Mouse (Mus musculus) midbrain, embryonic 13.5 days (tissue): Measurements from ENCODE around the gene Borcs7. TPM values are rescaled to one million over a fixed set of nuclear protein-coding genes. Genes with fewer than 3 reads are reported as not detected.
A peak's percentile ranks its signal among the peaks of the same experiment; 100 is the strongest.

ENCODE experiments used
- ATAC-seq: fragments of 200-750 bp; cut with Nextera tagmentation; 2 replicates; pipeline ENCODE4 v1.8.0; 2017; ENCODE audit warnings: mild to moderate bottlenecking, moderate TSS enrichment, moderate library complexity
- H3K27ac ChIP-seq: fragments of 300-500 bp; sonication (generic); 2 replicates; pipeline ENCODE4 v1.5.1; 2015; ENCODE audit warnings: inconsistent platforms, mild to moderate bottlenecking, moderate library complexity
- H3K27me3 ChIP-seq: fragments of 300-500 bp; sonication (generic); 2 replicates; pipeline ENCODE4 v1.6.1; 2015; ENCODE audit warnings: mild to moderate bottlenecking, inconsistent platforms
- H3K36me3 ChIP-seq: fragments of 300-500 bp; sonication (generic); 2 replicates; pipeline ENCODE4 v1.6.1; 2015; ENCODE audit warnings: mild to moderate bottlenecking, inconsistent platforms
- H3K4me1 ChIP-seq: fragments of 300-500 bp; sonication (generic); replicated peaks from 2 replicates; pipeline ENCODE4 v1.6.1; 2015; ENCODE audit warnings: inconsistent platforms
- H3K4me2 ChIP-seq: fragments of 300-500 bp; sonication (generic); replicated peaks from 2 replicates; pipeline ENCODE4 v1.6.1; 2015; ENCODE audit warnings: moderate library complexity, mild to moderate bottlenecking, inconsistent platforms
- H3K4me3 ChIP-seq: fragments of 300-500 bp; sonication (generic); replicated peaks from 2 replicates; pipeline ENCODE4 v1.5.1; 2015; ENCODE audit warnings: mild to moderate bottlenecking, inconsistent platforms
- H3K9ac ChIP-seq: fragments of 300-500 bp; sonication (generic); replicated peaks from 2 replicates; pipeline ENCODE4 v1.6.1; 2015; ENCODE audit warnings: mild to moderate bottlenecking, inconsistent platforms
- H3K9me3 ChIP-seq: fragments of 300-500 bp; sonication (generic); 2 replicates; pipeline ENCODE4 v1.6.1; 2016; ENCODE audit warnings: mild to moderate bottlenecking, inconsistent platforms
- WGBS: fragments of 180-500 bp; shearing (Covaris S2); methylation state at CpG from one replicate; pipeline ENCODE4 v1.1.7; 2015; 5-methylcytosine and 5-hydroxymethylcytosine counted together
- polyA plus RNA-seq: library from polyadenylated mRNA; unstranded; fragments of >200 nt; fragmentation: Nextera tagmentation; extraction: Ambion mirVana; gene quantifications from 2 replicates; pipeline ENCODE4 v1.2.1, GENCODE M21; 2015

The Borcs7 gene
- polyA plus RNA-seq = 20.1 and 22.3 TPM in 2 replicates

DNA sequence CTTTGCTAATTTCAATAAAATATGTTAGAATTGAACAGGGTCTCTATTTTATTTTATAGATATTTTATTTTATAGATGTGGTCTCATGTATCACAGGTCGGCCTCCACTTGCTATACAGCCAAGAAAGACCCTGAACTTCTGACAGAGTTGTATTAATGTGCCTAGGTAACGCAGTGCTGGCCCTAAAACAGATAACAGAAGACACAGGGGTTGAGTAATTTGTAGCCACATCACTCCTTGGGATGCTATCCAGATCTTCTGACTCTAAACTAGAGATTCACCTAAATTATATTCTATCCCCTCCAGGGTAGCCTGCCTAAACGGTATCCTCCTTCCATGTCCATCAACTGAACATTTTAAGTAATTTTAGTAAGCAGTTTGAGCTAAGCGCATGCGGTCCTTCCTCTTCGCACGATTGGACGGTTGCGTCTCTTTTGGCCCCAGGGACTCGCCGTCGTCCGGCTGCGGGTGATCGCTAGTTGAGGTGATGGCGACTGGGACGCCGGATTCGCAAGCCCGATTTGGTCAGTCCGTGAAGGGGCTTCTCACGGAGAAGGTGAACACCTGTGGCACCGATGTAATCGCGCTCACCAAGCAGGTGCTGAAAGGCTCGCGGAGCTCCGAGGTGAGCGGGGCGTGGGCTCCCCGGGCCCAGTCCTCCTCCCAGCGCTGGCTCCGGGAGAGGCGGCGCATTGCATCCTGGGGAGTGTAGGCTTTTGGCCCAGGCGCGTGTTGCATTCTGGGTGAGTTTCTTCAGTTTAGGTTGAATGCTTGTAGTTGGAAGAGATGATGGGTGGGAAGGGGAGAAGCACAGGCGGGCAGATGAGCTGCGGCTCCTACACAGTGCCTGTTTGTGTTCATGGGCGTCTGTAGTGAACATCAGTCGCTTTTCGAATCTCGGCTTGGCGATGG, at the start of gene Borcs7:
Gene Borcs7, plus strand, starts transcription at position 447 of the 913 bp plus-strand sequence.
- Histone ChIP-seq H3K27ac (peak within 1 kb of the TSS; percentile 81), H3K4me1 (peaks cover 12% of the 10 kb centered on the region), H3K27me3 (no peaks in the 10 kb centered on the region), H3K4me3 (peak within 1 kb of the TSS; percentile 70), H3K4me2 (peak within 1 kb of the TSS; percentile 63), H3K9ac (peak within 1 kb of the TSS; percentile 87), H3K36me3 (peaks cover 7% of the 10 kb centered on the region), H3K9me3 (no peaks in the 10 kb centered on the region)
- WGBS = 3% methylated on average over 44 of the region's 44 CpGs
- ATAC-seq = peak; percentile 96

GRCm38 (mm10) chr19:46640780-46641179, 48.9 kb upstream of the Borcs7 start:
- H3K4me3 ChIP-seq = no peak overlapping the region
- H3K9me3 ChIP-seq = no peaks in the 10 kb centered on the region
- H3K4me2 ChIP-seq = no peak overlapping the region
- H3K4me1 ChIP-seq = peaks cover 61% of the 10 kb centered on the region
- no peaks in the 10 kb centered on the region for H3K27me3 ChIP-seq
- ATAC-seq = no peak
- H3K27ac ChIP-seq = no peak overlapping the region
- 91% methylated on average over 8 of the region's 8 CpGs for WGBS
- peaks cover 18% of the 10 kb centered on the region for H3K36me3 ChIP-seq
- no peak overlapping the region for H3K9ac ChIP-seq

DNA sequence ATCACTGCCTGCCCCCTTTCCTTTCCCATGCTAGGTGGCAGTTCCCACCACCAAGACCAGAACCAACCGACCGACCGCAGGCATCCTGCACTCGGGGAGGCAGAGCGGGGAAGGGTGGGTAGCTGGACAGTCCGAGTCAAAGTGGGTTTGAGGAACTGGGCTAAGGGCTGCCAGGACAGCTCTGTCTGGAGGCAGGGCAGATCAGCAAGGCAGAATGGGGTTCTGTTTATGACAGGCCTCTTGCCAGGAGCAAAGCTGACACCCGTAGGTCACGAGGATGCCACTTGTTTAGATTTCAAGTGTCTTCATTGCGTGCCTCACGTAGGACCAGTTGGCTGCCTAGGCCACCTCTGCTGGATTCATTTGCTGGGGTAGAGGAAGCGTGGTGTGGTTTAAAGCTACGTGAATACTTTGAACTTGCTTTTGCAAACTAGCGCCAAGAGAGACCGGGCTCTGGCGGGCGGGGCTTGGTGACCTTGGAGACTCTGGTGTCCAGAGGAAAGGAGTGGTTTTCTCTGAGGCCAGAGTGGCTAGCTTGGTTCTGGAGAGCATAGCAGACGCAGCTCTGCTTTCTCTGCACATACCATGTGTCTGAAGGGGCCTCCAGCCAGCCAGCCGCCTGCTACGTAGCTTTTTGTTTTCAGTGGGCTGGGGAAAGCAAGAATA, 48.2 kb upstream of the Borcs7 start:
- no peaks in the 10 kb centered on the region for H3K9me3 ChIP-seq
- no peak for ATAC-seq
- H3K27me3 ChIP-seq = no peaks in the 10 kb centered on the region
- peaks cover 57% of the 10 kb centered on the region for H3K4me1 ChIP-seq
- 73% methylated on average over 19 of the region's 19 CpGs for WGBS
- peak overlapping the region; percentile 71 for H3K27ac ChIP-seq
- no peak overlapping the region for H3K4me3 ChIP-seq
- peaks cover 26% of the 10 kb centered on the region for H3K36me3 ChIP-seq
- H3K9ac ChIP-seq = peak overlapping the region; percentile 34; the same call in 1 of the 2 replicates
- H3K4me2 ChIP-seq = no peak overlapping the region

GRCm38 (mm10) chr19:46642136-46642753, 47.5 kb upstream of the Borcs7 start:
- Histone ChIP-seq H3K4me1 (peaks cover 54% of the 10 kb centered on the region), H3K27me3 (no peaks in the 10 kb centered on the region), H3K9me3 (no peaks in the 10 kb centered on the region), H3K4me3 (no peak overlapping the region), H3K27ac (peak overlapping the region; percentile 71), H3K4me2 (no peak overlapping the region), H3K36me3 (peaks cover 28% of the 10 kb centered on the region), H3K9ac (peak overlapping the region; percentile 34; the same call in 1 of the 2 replicates)
- ATAC-seq = no peak
- 73% methylated on average over 22 of the region's 22 CpGs for whole genome bisulfite sequencing

GRCm38 (mm10) chr19:46643236-46643635, 46.5 kb upstream of the Borcs7 start:
- no peak overlapping the region for H3K4me3 ChIP-seq
- H3K9me3 ChIP-seq = no peaks in the 10 kb centered on the region
- no peak overlapping the region for H3K9ac ChIP-seq
- peaks cover 21% of the 10 kb centered on the region for H3K36me3 ChIP-seq
- WGBS = 84% methylated on average over 5 of the region's 5 CpGs
- no peaks in the 10 kb centered on the region for H3K27me3 ChIP-seq
- H3K4me2 ChIP-seq = no peak overlapping the region
- no peak for ATAC-seq
- H3K27ac ChIP-seq = no peak overlapping the region
- peaks cover 51% of the 10 kb centered on the region for H3K4me1 ChIP-seq

DNA sequence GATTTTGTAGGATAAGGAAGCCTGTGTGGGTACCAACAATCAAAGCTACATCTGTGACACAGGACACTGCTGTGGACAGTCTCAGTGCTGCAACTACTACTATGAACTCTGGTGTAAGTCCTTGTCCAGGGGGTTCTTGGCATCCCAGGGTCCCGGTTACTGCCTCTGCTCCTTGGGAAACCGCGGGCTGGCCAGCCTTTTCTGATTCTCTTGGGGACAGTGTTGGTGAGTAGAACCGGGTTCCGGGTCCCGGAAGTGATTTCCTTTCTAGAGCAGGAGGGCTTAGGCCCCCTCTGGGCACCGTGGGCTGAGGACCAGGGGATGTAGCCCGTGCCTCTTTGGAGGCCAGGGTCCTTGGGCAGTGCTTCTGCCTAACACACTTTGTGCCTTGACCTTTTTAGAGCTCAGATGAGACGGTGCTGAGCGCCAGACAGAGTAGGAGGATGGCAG, 45.3 kb upstream of the Borcs7 start:
- H3K27me3 ChIP-seq = no peaks in the 10 kb centered on the region
- peak overlapping the region; percentile 48; the same call in 1 of the 2 replicates for H3K9ac ChIP-seq
- no peak overlapping the region for H3K4me2 ChIP-seq
- peaks cover 29% of the 10 kb centered on the region for H3K36me3 ChIP-seq
- H3K4me3 ChIP-seq = no peak overlapping the region
- ATAC-seq = no peak
- peaks cover 51% of the 10 kb centered on the region for H3K4me1 ChIP-seq
- WGBS = 82% methylated on average over 10 of the region's 10 CpGs
- no peaks in the 10 kb centered on the region for H3K9me3 ChIP-seq
- peak overlapping the region; percentile 56 for H3K27ac ChIP-seq

- peak overlapping the region; percentile 56 for H3K27ac ChIP-seq
- no peaks in the 10 kb centered on the region for H3K27me3 ChIP-seq
- H3K4me1 ChIP-seq = peaks cover 51% of the 10 kb centered on the region
- 36% methylated on average over 12 of the region's 12 CpGs for WGBS
- peaks cover 31% of the 10 kb centered on the region for H3K36me3 ChIP-seq
- no peak overlapping the region for H3K4me3 ChIP-seq
- no peak for ATAC-seq
- no peak overlapping the region for H3K4me2 ChIP-seq
- H3K9ac ChIP-seq = peak overlapping the region; percentile 48; the same call in 1 of the 2 replicates
- no peaks in the 10 kb centered on the region for H3K9me3 ChIP-seq
Measured at GRCm38 (mm10) chr19:46644793-46645602, 44.7 kb upstream of the Borcs7 start.

DNA sequence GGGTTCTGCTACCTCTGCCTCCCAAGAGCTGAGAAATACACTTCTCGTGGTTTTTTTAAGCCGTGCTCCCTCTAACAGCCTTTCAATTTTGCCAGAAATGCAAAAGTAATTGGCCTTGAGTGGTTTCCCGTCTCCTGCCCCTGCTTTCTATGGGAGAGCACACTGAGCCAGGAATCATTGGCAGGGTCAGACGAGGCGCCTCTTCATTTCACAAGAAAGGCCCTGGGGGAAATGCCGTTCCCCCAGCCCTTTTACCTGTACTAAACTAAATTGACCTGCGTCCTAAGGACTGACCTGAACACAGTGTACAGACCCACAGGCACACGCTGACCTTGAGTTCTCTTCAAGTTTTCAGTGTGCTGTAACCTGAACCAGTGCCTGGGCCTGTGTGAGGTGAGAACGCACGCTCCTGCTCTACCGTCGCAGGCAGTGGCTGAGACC, 43.6 kb upstream of the Borcs7 start:
- H3K4me1 ChIP-seq = peaks cover 46% of the 10 kb centered on the region
- no peak for ATAC-seq
- WGBS = 85% methylated on average over 12 of the region's 12 CpGs

GRCm38 (mm10) chr19:46647254-46647653, 42.5 kb upstream of the Borcs7 start:
- H3K27me3 ChIP-seq = no peaks in the 10 kb centered on the region
- peaks cover 34% of the 10 kb centered on the region for H3K4me1 ChIP-seq
- WGBS = 88% methylated on average over 3 of the region's 3 CpGs
- H3K4me2 ChIP-seq = no peak overlapping the region
- H3K36me3 ChIP-seq = peaks cover 36% of the 10 kb centered on the region
- H3K9ac ChIP-seq = no peak overlapping the region
- no peak overlapping the region for H3K27ac ChIP-seq
- ATAC-seq = no peak
- no peak overlapping the region for H3K4me3 ChIP-seq
- no peaks in the 10 kb centered on the region for H3K9me3 ChIP-seq

More for the DNA sequence above, 43.6 kb upstream of the Borcs7 start:
- Histone ChIP-seq H3K4me3 (no peak overlapping the region), H3K27ac (0 out of 2 replicates have a peak overlapping the region, but pooled peaks have one; percentile 7), H3K36me3 (peaks cover 31% of the 10 kb centered on the region), H3K27me3 (no peaks in the 10 kb centered on the region), H3K9me3 (no peaks in the 10 kb centered on the region), H3K9ac (no peak overlapping the region), H3K4me2 (no peak overlapping the region)

GRCm38 (mm10) chr19:46647850-46648249, 41.9 kb upstream of the Borcs7 start:
- no peak for ATAC-seq
- H3K27ac ChIP-seq = no peak overlapping the region
- no peaks in the 10 kb centered on the region for H3K9me3 ChIP-seq
- H3K36me3 ChIP-seq = peaks cover 40% of the 10 kb centered on the region
- no peak overlapping the region for H3K9ac ChIP-seq
- WGBS = 86% methylated on average over 8 of the region's 8 CpGs
- no peak overlapping the region for H3K4me2 ChIP-seq
- H3K27me3 ChIP-seq = no peaks in the 10 kb centered on the region
- H3K4me3 ChIP-seq = no peak overlapping the region
- H3K4me1 ChIP-seq = peaks cover 28% of the 10 kb centered on the region

GRCm38 (mm10) chr19:46648565-46648964, 41.1 kb upstream of the Borcs7 start:
- H3K9me3 ChIP-seq = no peaks in the 10 kb centered on the region
- H3K9ac ChIP-seq = no peak overlapping the region
- H3K27ac ChIP-seq = no peak overlapping the region
- peaks cover 47% of the 10 kb centered on the region for H3K36me3 ChIP-seq
- no peak overlapping the region for H3K4me3 ChIP-seq
- H3K4me2 ChIP-seq = no peak overlapping the region
- H3K27me3 ChIP-seq = no peaks in the 10 kb centered on the region
- WGBS = 94% methylated on average over 14 of the region's 14 CpGs
- no peak for ATAC-seq
- peaks cover 21% of the 10 kb centered on the region for H3K4me1 ChIP-seq
